In the genomic region with DNA sequence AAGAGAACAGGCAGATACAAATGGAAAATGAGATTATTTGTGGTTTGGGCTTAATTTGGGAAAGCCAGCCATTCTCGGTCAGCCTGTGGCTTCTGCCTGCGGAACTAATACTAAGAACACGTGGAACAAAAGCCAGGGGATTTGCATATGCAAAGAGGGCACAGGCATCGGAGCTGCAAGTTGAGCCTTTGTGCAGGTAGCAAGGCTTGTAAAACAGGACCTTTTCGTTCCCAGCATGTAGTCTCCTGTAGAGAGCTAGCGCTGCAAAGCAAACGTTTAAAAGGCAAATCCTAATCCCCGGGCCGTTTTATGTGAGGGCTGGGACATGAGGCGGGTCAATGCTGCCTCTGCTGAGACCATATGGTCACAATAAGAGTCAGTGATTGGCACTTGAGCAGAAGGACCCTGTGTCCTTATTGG, we compare ENCODE assay signal across 9 mouse cellular contexts. TPM values are rescaled to one million over a fixed set of nuclear protein-coding genes. Genes with fewer than 3 reads are reported as not detected.
A peak's percentile ranks its signal among the peaks of the same experiment; 100 is the strongest.
DNase-seq lines count a peak whose midpoint lies in the region; ATAC-seq and TF ChIP-seq lines count a peak whose summit lies in the region.
"Had no signal": no experiment of that assay in that cellular context is flagged by ENCODE, and none has a peak within 500 bp of the region (broad histone marks: within the 10 kb centered on the region; RNA-seq: fewer than 3 reads in every experiment).

No protein-coding gene starts in this region.

- H3K36me3 ChIP-seq in ES-E14 (ENCODE audit: control insufficient read depth, insufficient read depth, low read length, poor library complexity, severe bottlenecking): no peaks in the 10 kb centered on the region
- H3K36me3 ChIP-seq in forebrain, embryonic 12.5 days (replicated peaks): peaks cover 22% of the 10 kb centered on the region
- H3K36me3 ChIP-seq in kidney, embryonic 14.5 days (ENCODE audit: control insufficient read depth, insufficient read depth, low read length): peaks cover 12% of the 10 kb centered on the region; the same call in 1 of the 2 replicates
- H3K36me3 ChIP-seq in midbrain, embryonic 10.5 days: peaks cover 26% of the 10 kb centered on the region
- peaks cover 15% of the 10 kb centered on the region for H3K36me3 ChIP-seq in stomach, embryonic 14.5 days (ENCODE audit: control insufficient read depth, insufficient read depth, low read length)

- peak overlapping the region; percentile 71 to 73 for H3K4me3 ChIP-seq in ES-E14 (ENCODE audit: insufficient read depth in 1 of 2, low read depth in 1 of 2, low read length in 2 of 2, poor library complexity in 1 of 2, severe bottlenecking in 1 of 2)
- H3K4me3 ChIP-seq in forebrain, embryonic 12.5 days (replicated peaks): peak overlapping the region; percentile 74
- peak overlapping the region; percentile 78 for H3K4me3 ChIP-seq in kidney, embryonic 14.5 days (ENCODE audit: low read length)
- peak overlapping the region; percentile 78 for H3K4me3 ChIP-seq in midbrain, embryonic 10.5 days
- H3K4me3 ChIP-seq in stomach, embryonic 14.5 days (ENCODE audit: low read depth, low read length): peak overlapping the region; percentile 72

- H3K9me3 ChIP-seq in ES-E14 (ENCODE audit: control insufficient read depth, insufficient read depth, low read depth, low read length): no peaks in the 10 kb centered on the region
- no peaks in the 10 kb centered on the region for H3K9me3 ChIP-seq in forebrain, embryonic 12.5 days
- no peaks in the 10 kb centered on the region for H3K9me3 ChIP-seq in kidney, embryonic 14.5 days (ENCODE audit: control insufficient read depth, low read length)
- H3K9me3 ChIP-seq in midbrain, embryonic 10.5 days (replicated peaks): no peaks in the 10 kb centered on the region
- H3K9me3 ChIP-seq in stomach, embryonic 14.5 days (ENCODE audit: control insufficient read depth, low read depth, low read length): no peaks in the 10 kb centered on the region

- in situ Hi-C loops in ES-E14 (cut with MboI; ENCODE audit: low sequenced_read_pairs in 2 of 2, unreplicated experiment in 2 of 2): no loop called here

- H3K9ac ChIP-seq in ES-E14 (ENCODE audit: insufficient read depth, low read depth, low read length, poor library complexity, severe bottlenecking): peak overlapping the region; percentile 67
- H3K9ac ChIP-seq in forebrain, embryonic 12.5 days: peak overlapping the region; percentile 74
- peak overlapping the region; percentile 74 for H3K9ac ChIP-seq in kidney, embryonic 14.5 days (ENCODE audit: low read depth, low read length)
- H3K9ac ChIP-seq in stomach, embryonic 14.5 days (replicated peaks; ENCODE audit: low read depth, low read length): peak overlapping the region; percentile 81

- peak overlapping the region; percentile 72 for H3K4me2 ChIP-seq in forebrain, embryonic 12.5 days
- peak overlapping the region; percentile 69 for H3K4me2 ChIP-seq in kidney, embryonic 14.5 days (replicated peaks; ENCODE audit: low read depth, low read length)
- H3K4me2 ChIP-seq in stomach, embryonic 14.5 days (replicated peaks; ENCODE audit: low read depth, low read length): peak overlapping the region; percentile 79

- peak; percentile 21; the same call in 1 of the 2 replicates for ATAC-seq in forebrain, embryonic 12.5 days (ENCODE audit: low FRiP score)
- 0 out of 2 replicates have a peak, but pooled peaks have one; percentile 9 for ATAC-seq in kidney, embryonic 14.5 days (ENCODE audit: low FRiP score, low TSS enrichment)
- ATAC-seq in stomach, embryonic 14.5 days (ENCODE audit: insufficient number of reproducible peaks, insufficient read depth, low FRiP score, low read depth): no peak

- H3K4me1 ChIP-seq in ES-E14 (ENCODE audit: control insufficient read depth in 2 of 2, insufficient read depth in 2 of 2, low read length in 2 of 2, poor library complexity in 1 of 2): no peaks in the 10 kb centered on the region
- H3K4me1 ChIP-seq in forebrain, embryonic 12.5 days: peaks cover 14% of the 10 kb centered on the region
- H3K4me1 ChIP-seq in kidney, embryonic 14.5 days (ENCODE audit: control insufficient read depth, insufficient read depth, low read length): peaks cover 7% of the 10 kb centered on the region; the same call in 1 of the 2 replicates
- peaks cover 21% of the 10 kb centered on the region for H3K4me1 ChIP-seq in midbrain, embryonic 10.5 days
- peaks cover 7% of the 10 kb centered on the region; the same call in 1 of the 2 replicates for H3K4me1 ChIP-seq in stomach, embryonic 14.5 days (ENCODE audit: control insufficient read depth, insufficient read depth, low read length)

- 0% methylated on average over 10 of the region's 10 CpGs for WGBS in forebrain, embryonic 12.5 days
- WGBS in kidney, embryonic 14.5 days: 1% methylated on average over 10 of the region's 10 CpGs
- WGBS in midbrain, embryonic 10.5 days: under 1% methylated on average over 10 of the region's 10 CpGs
- 0% methylated on average over 10 of the region's 10 CpGs for WGBS in stomach, embryonic 14.5 days

- no peak overlapping the region for H3K27ac ChIP-seq in ES-E14 (ENCODE audit: insufficient read depth, low read depth, low read length, poor library complexity, severe bottlenecking)
- H3K27ac ChIP-seq in forebrain, embryonic 12.5 days: peak overlapping the region; percentile 92
- peak overlapping the region; percentile 87; the same call in 1 of the 2 replicates for H3K27ac ChIP-seq in kidney, embryonic 14.5 days (ENCODE audit: low read depth, low read length)
- H3K27ac ChIP-seq in midbrain, embryonic 10.5 days (replicated peaks): peak overlapping the region; percentile 90
- peak overlapping the region; percentile 61 for H3K27ac ChIP-seq in stomach, embryonic 14.5 days (ENCODE audit: low read length)

- DNase-seq in cerebellum, adult 9-10 months: peak; percentile 41
- no peak for DNase-seq in cerebellum, adult 11-12 months
- no peak for DNase-seq in ES-E14 (ENCODE audit: low read depth, low spot score)
- peak; percentile 58 for DNase-seq in midbrain, embryonic 10.5 days (ENCODE audit: low spot score)
- DNase-seq in layer of hippocampus, adult 9-11 months: no peak

- H3K27me3 ChIP-seq in forebrain, embryonic 12.5 days: no peaks in the 10 kb centered on the region; the same call in 1 of the 2 replicates
- no peaks in the 10 kb centered on the region for H3K27me3 ChIP-seq in kidney, embryonic 14.5 days (ENCODE audit: control insufficient read depth, insufficient read depth, low read length)
- H3K27me3 ChIP-seq in midbrain, embryonic 10.5 days (ENCODE audit: low read depth, poor library complexity, severe bottlenecking): no peaks in the 10 kb centered on the region
- no peaks in the 10 kb centered on the region for H3K27me3 ChIP-seq in stomach, embryonic 14.5 days (ENCODE audit: control insufficient read depth, insufficient read depth, low read length)

TF ChIP-seq in ES-E14, 5 proteins besides CTCF, POLR2A, EP300 and RAD21:
- TF ChIP-seq ZNF384 (IDR thresholded peaks at IDR 0.05; ENCODE audit: low read depth, low read length) (no peak), MAFK (IDR thresholded peaks at IDR 0.05; ENCODE audit: insufficient read depth, low read depth, low read length) (no peak), CHD2 (IDR thresholded peaks at IDR 0.05; ENCODE audit: low read depth, low read length) (no peak), HCFC1 (IDR thresholded peaks at IDR 0.05; ENCODE audit: borderline replicate concordance, insufficient read depth, low read length) (no peak), ZC3H11A (IDR thresholded peaks at IDR 0.05; ENCODE audit: borderline replicate concordance, low read depth, low read length) (no peak)

RNA-seq across cellular contexts. Expression of gene Zfp658, which starts 0.6 kb away (rescaled TPM):
- 1.9 and 2.1 TPM in 2 replicates for total RNA-seq in ES-E14 (2012; rRNA removed)
- polyA plus RNA-seq in forebrain, embryonic 12.5 days (2016; fragmentation: Nextera tagmentation; extraction: Ambion mirVana): 7.5 and 7.8 TPM in 2 replicates
- polyA plus RNA-seq in kidney, embryonic 14.5 days (2014; fragmentation: Nextera tagmentation; extraction: Ambion mirVana): 2.0 and 4.0 TPM in 2 replicates
- 4.7 and 5.9 TPM in 2 replicates for polyA plus RNA-seq in midbrain, embryonic 10.5 days (2016; fragmentation: Nextera tagmentation; extraction: Ambion mirVana)
- 3.2 and 5.0 TPM in 2 replicates for polyA plus RNA-seq in stomach, embryonic 14.5 days (2014; fragmentation: Nextera tagmentation; extraction: Ambion mirVana)

RNA-seq across cellular contexts. Expression of gene Zfp719, which starts 16.7 kb away (rescaled TPM):
- 9.2 and 9.9 TPM in 2 replicates for total RNA-seq in ES-E14 (2012; rRNA removed)
- polyA plus RNA-seq in forebrain, embryonic 12.5 days (2016; fragmentation: Nextera tagmentation; extraction: Ambion mirVana): 14.6 and 17.1 TPM in 2 replicates
- polyA plus RNA-seq in kidney, embryonic 14.5 days (2014; fragmentation: Nextera tagmentation; extraction: Ambion mirVana): 9.9 and 14.1 TPM in 2 replicates
- polyA plus RNA-seq in midbrain, embryonic 10.5 days (2016; fragmentation: Nextera tagmentation; extraction: Ambion mirVana): 14.6 and 16.6 TPM in 2 replicates
- 14.7 and 14.8 TPM in 2 replicates for polyA plus RNA-seq in stomach, embryonic 14.5 days (2014; fragmentation: Nextera tagmentation; extraction: Ambion mirVana)

RNA-seq across cellular contexts. Expression of gene Cd33, which starts 18.4 kb away (rescaled TPM):
- 0.04 and 0.16 TPM in 2 replicates for total RNA-seq in ES-E14 (2012; rRNA removed)
- polyA plus RNA-seq in forebrain, embryonic 12.5 days (2016; fragmentation: Nextera tagmentation; extraction: Ambion mirVana): 0.56 and 0.69 TPM in 2 replicates
- 0.85 and 1.7 TPM in 2 replicates for polyA plus RNA-seq in kidney, embryonic 14.5 days (2014; fragmentation: Nextera tagmentation; extraction: Ambion mirVana)
- polyA plus RNA-seq in midbrain, embryonic 10.5 days (2016; fragmentation: Nextera tagmentation; extraction: Ambion mirVana): 0.83 and 1.0 TPM in 2 replicates
- 1.9 and 4.3 TPM in 2 replicates for polyA plus RNA-seq in stomach, embryonic 14.5 days (2014; fragmentation: Nextera tagmentation; extraction: Ambion mirVana)

RNA-seq across cellular contexts. Expression of gene Zfp819, which starts 44.3 kb away (rescaled TPM):
- 13.0 and 17.7 TPM in 2 replicates for total RNA-seq in ES-E14 (2012; rRNA removed)
- polyA plus RNA-seq in forebrain, embryonic 12.5 days (2016; fragmentation: Nextera tagmentation; extraction: Ambion mirVana): 0.61 and 0.73 TPM in 2 replicates
- polyA plus RNA-seq in kidney, embryonic 14.5 days (2014; fragmentation: Nextera tagmentation; extraction: Ambion mirVana): 0.19 and 0.23 TPM in 2 replicates
- 0.87 and 1.6 TPM in 2 replicates for polyA plus RNA-seq in midbrain, embryonic 10.5 days (2016; fragmentation: Nextera tagmentation; extraction: Ambion mirVana)
- polyA plus RNA-seq in stomach, embryonic 14.5 days (2014; fragmentation: Nextera tagmentation; extraction: Ambion mirVana): 0.23 and 0.36 TPM in 2 replicates

RNA-seq across cellular contexts. Expression of gene 4931406B18Rik, which starts 56.9 kb away (rescaled TPM):
- not detected in 2 replicates for total RNA-seq in ES-E14 (2012; rRNA removed)
- not detected in 2 replicates for polyA plus RNA-seq in forebrain, embryonic 12.5 days (2016; fragmentation: Nextera tagmentation; extraction: Ambion mirVana)
- not detected in 2 replicates for polyA plus RNA-seq in kidney, embryonic 14.5 days (2014; fragmentation: Nextera tagmentation; extraction: Ambion mirVana)
- polyA plus RNA-seq in midbrain, embryonic 10.5 days (2016; fragmentation: Nextera tagmentation; extraction: Ambion mirVana): not detected in 2 replicates
- polyA plus RNA-seq in stomach, embryonic 14.5 days (2014; fragmentation: Nextera tagmentation; extraction: Ambion mirVana): not detected in 2 replicates
- total RNA-seq: left cerebral cortex, postnatal 36 days had no signal

Comparison
In these comparisons a context has a peak if more than half of its experiments do, and no peak if none do; other contexts are left out.
1. DNase-seq: peak in cerebellum, adult 9-10 months (single experiment) and midbrain, embryonic 10.5 days (single experiment); none in cerebellum, adult 11-12 months (single experiment), ES-E14 (single experiment) and layer of hippocampus, adult 9-11 months (single experiment).
2. Peak in every context shown above with its lines, with median percentiles within 50 percentile points of each other: H3K4me3 ChIP-seq, H3K9ac ChIP-seq and H3K4me2 ChIP-seq.